Mouse (Mus musculus) neural tube, embryonic 12.5 days (tissue): ENCODE results near the gene Polr2l. TPM values are rescaled to one million over a fixed set of nuclear protein-coding genes. Genes with fewer than 3 reads are reported as not detected.

Source experiments
- ATAC-seq: fragments of 200-750 bp; cut with Nextera tagmentation; 2 replicates; pipeline ENCODE4 v1.8.0; 2017; ENCODE audit warnings: low read depth, mild to moderate bottlenecking, moderate TSS enrichment, moderate library complexity; ENCODE audit not compliant: low FRiP score
- H3K27ac ChIP-seq: fragments of 300-500 bp; sonication (generic); 2 replicates; pipeline ENCODE4 v1.5.1; 2016
- H3K27me3 ChIP-seq: fragments of 300-500 bp; sonication (generic); replicated peaks from 2 replicates; pipeline ENCODE4 v1.6.1; 2016; ENCODE audit warnings: mild to moderate bottlenecking
- H3K36me3 ChIP-seq: fragments of 300-500 bp; sonication (generic); 2 replicates; pipeline ENCODE4 v1.6.1; 2016; ENCODE audit warnings: mild to moderate bottlenecking
- H3K4me1 ChIP-seq: fragments of 300-500 bp; sonication (generic); 2 replicates; pipeline ENCODE4 v1.6.1; 2016
- H3K4me2 ChIP-seq: fragments of 300-500 bp; sonication (generic); replicated peaks from 2 replicates; pipeline ENCODE4 v1.6.1; 2016; ENCODE audit warnings: mild to moderate bottlenecking
- H3K4me3 ChIP-seq: fragments of 300-500 bp; sonication (generic); 2 replicates; pipeline ENCODE4 v1.5.1; 2016
- H3K9ac ChIP-seq: fragments of 300-500 bp; sonication (generic); 2 replicates; pipeline ENCODE4 v1.6.1; 2016; ENCODE audit warnings: mild to moderate bottlenecking
- H3K9me3 ChIP-seq: fragments of 300-500 bp; sonication (generic); 2 replicates; pipeline ENCODE4 v1.6.1; 2016; ENCODE audit warnings: mild to moderate bottlenecking
- WGBS: fragments of 180-500 bp; shearing (Covaris S2); methylation state at CpG from one replicate; pipeline ENCODE4 v1.1.7; 2016; 5-methylcytosine and 5-hydroxymethylcytosine counted together
- polyA plus RNA-seq: library from polyadenylated mRNA; unstranded; fragments of >200 nt; fragmentation: Nextera tagmentation; extraction: Ambion mirVana; gene quantifications from 2 replicates; pipeline ENCODE4 v1.2.1, GENCODE M21; 2016

Gene Polr2l
- 73.5 and 80.6 TPM in 2 replicates for polyA plus RNA-seq

DNA sequence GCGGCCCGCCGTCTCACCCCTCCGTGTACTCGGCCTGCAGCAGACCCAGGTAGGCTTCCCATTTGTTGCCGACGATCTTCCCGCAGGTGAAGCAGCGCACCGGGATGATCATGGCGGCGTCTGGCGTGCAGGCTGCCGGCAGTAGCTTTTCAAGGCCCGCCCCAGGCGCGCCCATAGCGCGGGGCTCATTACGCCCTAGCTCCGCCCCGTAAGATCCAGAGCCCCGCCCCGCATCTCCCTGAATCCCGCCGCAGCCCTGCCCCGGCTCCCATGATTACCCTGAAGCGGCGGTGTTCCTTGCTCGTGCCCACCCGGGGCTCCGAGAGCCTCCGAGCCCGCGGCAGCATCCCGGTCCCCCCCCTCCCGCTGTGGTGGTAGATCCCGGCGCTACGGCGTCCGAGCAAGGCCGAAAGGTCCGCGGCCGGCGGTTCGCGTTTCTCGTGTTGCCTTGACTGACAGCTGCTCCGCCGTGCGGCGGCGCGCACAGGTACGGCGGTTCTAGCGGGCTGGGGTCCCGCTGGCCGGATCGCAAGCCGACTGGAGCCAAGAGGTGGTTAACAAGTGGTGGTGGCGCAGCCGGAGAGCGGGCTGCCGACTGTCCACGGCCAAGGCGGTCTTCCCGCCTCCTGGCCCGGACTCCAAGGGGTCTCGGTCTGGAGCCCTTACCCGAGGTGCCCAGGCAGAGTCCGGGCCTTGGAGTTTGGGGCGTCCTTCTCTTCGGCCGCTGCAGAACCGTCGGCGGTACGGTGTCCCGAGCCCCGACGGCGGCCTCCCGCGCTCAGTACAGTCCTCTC is at the start of gene Polr2l, which contains the start of gene Tspan4:
Polr2l (minus strand) TSS at position 122 of the 794 bp plus-strand sequence.
Tspan4 (plus strand) TSS at position 230 of the 794 bp plus-strand sequence.
- peak within 1 kb of the TSS; percentile 80 for H3K4me3 ChIP-seq
- H3K27me3 ChIP-seq = peaks cover 21% of the 10 kb centered on the region
- peaks cover 30% of the 10 kb centered on the region for H3K4me1 ChIP-seq
- H3K9me3 ChIP-seq = no peaks in the 10 kb centered on the region
- peak; percentile 75 for ATAC-seq
- peak within 1 kb of the TSS; percentile 81 for H3K4me2 ChIP-seq
- H3K27ac ChIP-seq = peak within 1 kb of the TSS; percentile 78
- H3K9ac ChIP-seq = peak within 1 kb of the TSS; percentile 89
- H3K36me3 ChIP-seq = peaks cover 25% of the 10 kb centered on the region
- under 1% methylated on average over 87 of the region's 87 CpGs for WGBS

GRCm38 (mm10) chr7:141524271-141524670 is 49.3 kb upstream of the Polr2l start:
- H3K27ac ChIP-seq = no peak overlapping the region
- no peak overlapping the region for H3K4me3 ChIP-seq
- 90% methylated on average over 4 of the region's 4 CpGs for WGBS
- no peak overlapping the region for H3K9ac ChIP-seq
- no peak for ATAC-seq
- H3K36me3 ChIP-seq = peaks cover 41% of the 10 kb centered on the region
- H3K4me1 ChIP-seq = no peaks in the 10 kb centered on the region; the same call in 1 of the 2 replicates
- H3K9me3 ChIP-seq = no peaks in the 10 kb centered on the region
- H3K27me3 ChIP-seq = no peaks in the 10 kb centered on the region
- H3K4me2 ChIP-seq = no peak overlapping the region

DNA sequence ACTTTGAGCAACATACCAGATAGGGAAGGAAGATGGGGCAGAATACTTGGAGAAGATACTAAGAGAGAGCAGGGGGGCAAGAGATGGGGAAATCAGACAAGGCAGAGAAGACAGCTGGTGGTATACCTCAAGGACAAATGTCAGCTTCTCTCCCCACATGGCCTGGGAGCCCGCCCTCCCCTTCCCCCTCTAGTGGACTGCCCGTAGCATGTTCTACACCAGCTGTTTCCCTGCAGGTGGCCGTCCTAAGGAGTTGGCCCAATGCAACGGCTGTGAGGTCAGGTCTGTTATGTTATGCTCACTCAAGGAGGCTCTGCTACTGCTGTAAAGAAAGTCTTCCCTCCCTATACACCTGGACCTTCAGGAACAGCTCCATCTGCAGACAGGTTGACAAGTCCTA is 48.1 kb upstream of the Polr2l start:
- H3K4me2 ChIP-seq = no peak overlapping the region
- ATAC-seq = no peak
- H3K27ac ChIP-seq = no peak overlapping the region
- no peak overlapping the region for H3K9ac ChIP-seq
- 47% methylated on average over 4 of the region's 4 CpGs for WGBS
- no peaks in the 10 kb centered on the region for H3K27me3 ChIP-seq
- H3K9me3 ChIP-seq = no peaks in the 10 kb centered on the region
- peaks cover 4% of the 10 kb centered on the region; the same call in 1 of the 2 replicates for H3K4me1 ChIP-seq
- H3K4me3 ChIP-seq = no peak overlapping the region
- H3K36me3 ChIP-seq = peaks cover 33% of the 10 kb centered on the region

GRCm38 (mm10) chr7:141519795-141520194 is 44.9 kb upstream of the Polr2l start:
- Histone ChIP-seq H3K36me3 (peaks cover 38% of the 10 kb centered on the region), H3K9ac (no peak overlapping the region), H3K4me3 (no peak overlapping the region), H3K4me1 (peaks cover 4% of the 10 kb centered on the region; the same call in 1 of the 2 replicates), H3K4me2 (no peak overlapping the region), H3K9me3 (no peaks in the 10 kb centered on the region), H3K27ac (no peak overlapping the region), H3K27me3 (no peaks in the 10 kb centered on the region)
- no peak for ATAC-seq
- 86% methylated on average over 1 of the region's 1 CpGs for WGBS

- ATAC-seq = no peak
- H3K27ac ChIP-seq = no peak overlapping the region
- 82% methylated on average over 3 of the region's 3 CpGs for WGBS
- no peaks in the 10 kb centered on the region for H3K9me3 ChIP-seq
- H3K9ac ChIP-seq = no peak overlapping the region
- no peak overlapping the region for H3K4me3 ChIP-seq
- no peaks in the 10 kb centered on the region for H3K27me3 ChIP-seq
- no peak overlapping the region for H3K4me2 ChIP-seq
- H3K4me1 ChIP-seq = 0 out of 2 replicates have a peak, but pooled peaks cover 4% of the 10 kb centered on the region
- peaks cover 41% of the 10 kb centered on the region for H3K36me3 ChIP-seq
Observed at GRCm38 (mm10) chr7:141518926-141519325, 44.0 kb upstream of the Polr2l start.

GRCm38 (mm10) chr7:141518296-141518695 is 43.4 kb upstream of the Polr2l start:
- peaks cover 45% of the 10 kb centered on the region for H3K36me3 ChIP-seq
- ATAC-seq = no peak
- WGBS = 76% methylated on average over 5 of the region's 5 CpGs
- H3K9me3 ChIP-seq = no peaks in the 10 kb centered on the region
- 0 out of 2 replicates have a peak, but pooled peaks cover 4% of the 10 kb centered on the region for H3K4me1 ChIP-seq
- H3K4me2 ChIP-seq = no peak overlapping the region
- no peak overlapping the region for H3K27ac ChIP-seq
- H3K9ac ChIP-seq = no peak overlapping the region
- H3K27me3 ChIP-seq = no peaks in the 10 kb centered on the region
- no peak overlapping the region for H3K4me3 ChIP-seq

- WGBS = 90% methylated on average over 4 of the region's 4 CpGs
Observed at GRCm38 (mm10) chr7:141517638-141518037, 42.7 kb upstream of the Polr2l start.

DNA sequence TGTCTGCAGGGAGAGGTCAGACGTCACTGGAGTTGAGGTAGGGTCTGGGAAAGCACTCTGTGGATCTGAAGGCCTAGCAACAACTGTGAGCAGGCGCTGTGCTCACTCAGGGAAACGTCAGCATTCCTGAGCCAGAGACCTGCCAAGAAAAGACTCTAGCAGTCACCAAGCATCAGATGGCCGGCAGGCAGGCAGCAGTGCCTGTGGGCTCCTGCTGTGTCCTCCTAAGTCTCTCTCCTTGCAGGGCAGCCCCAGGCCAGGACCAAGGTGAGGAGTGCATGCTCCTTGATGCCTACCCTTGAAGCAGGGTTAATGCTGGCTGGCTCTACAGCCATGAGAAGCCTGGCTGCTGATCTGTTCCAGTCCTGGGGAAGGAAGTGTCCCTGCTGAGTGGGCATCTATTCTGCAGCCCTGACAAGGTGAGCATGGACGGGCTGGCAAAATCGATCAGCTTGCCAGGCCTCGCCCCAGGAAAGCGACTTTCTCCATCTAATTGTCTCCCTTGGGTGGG is 35.8 kb upstream of the Polr2l start:
- Histone ChIP-seq H3K27me3 (no peaks in the 10 kb centered on the region), H3K36me3 (peaks cover 39% of the 10 kb centered on the region), H3K4me2 (no peak overlapping the region), H3K4me3 (no peak overlapping the region), H3K9me3 (0 out of 2 replicates have a peak, but pooled peaks cover 4% of the 10 kb centered on the region), H3K9ac (no peak overlapping the region), H3K27ac (no peak overlapping the region), H3K4me1 (no peaks in the 10 kb centered on the region)
- no peak for ATAC-seq
- 67% methylated on average over 8 of the region's 8 CpGs for WGBS

More at GRCm38 (mm10) chr7:141517638-141518037, 42.7 kb upstream of the Polr2l start:
- H3K27ac ChIP-seq = no peak overlapping the region
- no peaks in the 10 kb centered on the region for H3K9me3 ChIP-seq
- 0 out of 2 replicates have a peak, but pooled peaks cover 4% of the 10 kb centered on the region for H3K4me1 ChIP-seq
- H3K27me3 ChIP-seq = no peaks in the 10 kb centered on the region
- H3K9ac ChIP-seq = no peak overlapping the region
- H3K36me3 ChIP-seq = peaks cover 45% of the 10 kb centered on the region
- ATAC-seq = no peak
- no peak overlapping the region for H3K4me3 ChIP-seq
- no peak overlapping the region for H3K4me2 ChIP-seq

DNA sequence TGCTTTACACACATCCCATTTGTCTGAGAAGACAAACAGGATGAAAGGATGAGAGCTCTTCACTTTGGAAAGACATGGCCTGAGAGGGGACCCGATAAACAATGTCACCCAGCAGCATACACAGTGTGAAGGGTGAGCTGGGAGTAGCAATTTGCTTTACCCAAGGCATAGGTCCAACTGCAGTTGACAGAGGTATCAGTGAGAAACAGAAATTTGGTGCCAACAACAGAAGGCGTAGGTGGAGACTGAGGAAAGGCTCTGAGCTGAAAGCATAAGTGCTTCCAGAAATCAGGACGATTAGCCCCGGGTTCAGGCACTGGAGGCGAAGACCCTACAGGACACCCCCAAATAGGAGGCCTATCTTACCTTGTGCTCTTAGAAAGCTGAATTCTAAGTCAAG is 35.3 kb upstream of the Polr2l start:
- Histone ChIP-seq H3K36me3 (peaks cover 35% of the 10 kb centered on the region), H3K9ac (no peak overlapping the region), H3K4me2 (no peak overlapping the region), H3K27ac (no peak overlapping the region), H3K9me3 (0 out of 2 replicates have a peak, but pooled peaks cover 4% of the 10 kb centered on the region), H3K4me1 (no peaks in the 10 kb centered on the region), H3K27me3 (no peaks in the 10 kb centered on the region), H3K4me3 (no peak overlapping the region)
- ATAC-seq = no peak
- WGBS = 95% methylated on average over 5 of the region's 5 CpGs

GRCm38 (mm10) chr7:141508160-141508559 is 33.2 kb upstream of the Polr2l start:
- no peak for ATAC-seq
- Histone ChIP-seq H3K27ac (no peak overlapping the region), H3K9ac (no peak overlapping the region)

GRCm38 (mm10) chr7:141506278-141506677 is 31.3 kb upstream of the Polr2l start:
- 72% methylated on average over 2 of the region's 2 CpGs for WGBS
- Histone ChIP-seq H3K4me2 (no peak overlapping the region), H3K27ac (no peak overlapping the region), H3K9ac (no peak overlapping the region), H3K4me1 (no peaks in the 10 kb centered on the region), H3K36me3 (peaks cover 27% of the 10 kb centered on the region), H3K4me3 (no peak overlapping the region), H3K27me3 (no peaks in the 10 kb centered on the region), H3K9me3 (0 out of 2 replicates have a peak, but pooled peaks cover 4% of the 10 kb centered on the region)
- ATAC-seq = no peak

More at GRCm38 (mm10) chr7:141508160-141508559, 33.2 kb upstream of the Polr2l start:
- H3K4me3 ChIP-seq = no peak overlapping the region
- peaks cover 24% of the 10 kb centered on the region for H3K36me3 ChIP-seq
- no peaks in the 10 kb centered on the region for H3K27me3 ChIP-seq
- H3K4me2 ChIP-seq = no peak overlapping the region
- 0 out of 2 replicates have a peak, but pooled peaks cover 4% of the 10 kb centered on the region for H3K9me3 ChIP-seq
- no peaks in the 10 kb centered on the region for H3K4me1 ChIP-seq

DNA sequence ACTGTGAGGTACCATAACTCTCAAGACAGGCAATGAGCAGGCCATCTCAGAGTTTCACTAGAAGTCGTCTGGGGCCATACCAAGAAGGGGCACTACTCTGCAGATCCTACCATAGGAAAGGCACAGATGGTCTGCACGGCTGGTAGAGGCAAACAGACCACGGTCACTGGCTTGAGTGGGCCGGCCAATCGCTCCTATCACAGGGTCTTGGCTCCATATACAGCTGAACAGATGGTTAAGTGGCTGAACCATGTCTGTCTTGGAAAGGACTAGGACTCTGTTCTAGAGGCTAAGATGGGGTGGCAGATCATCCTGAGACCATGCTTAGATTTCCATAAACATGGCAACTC is 27.6 kb upstream of the Polr2l start:
- H3K9ac ChIP-seq = no peak overlapping the region
- no peak overlapping the region for H3K4me3 ChIP-seq
- H3K4me2 ChIP-seq = no peak overlapping the region
- 93% methylated on average over 5 of the region's 5 CpGs for WGBS
- peaks cover 18% of the 10 kb centered on the region; the same call in 1 of the 2 replicates for H3K36me3 ChIP-seq
- no peaks in the 10 kb centered on the region for H3K27me3 ChIP-seq
- H3K27ac ChIP-seq = no peak overlapping the region
- no peak for ATAC-seq
- H3K9me3 ChIP-seq = 0 out of 2 replicates have a peak, but pooled peaks cover 4% of the 10 kb centered on the region
- no peaks in the 10 kb centered on the region for H3K4me1 ChIP-seq
